Mouse (Mus musculus) forelimb bud, embryonic 11.5 days (tissue): ENCODE data around the gene Hist1h2bf.
A peak's percentile ranks its signal among the peaks of the same experiment; 100 is the strongest.
"Not testable (repeated sequence)": the region's sequence is repeated elsewhere in the genome, so short reads cannot be mapped to it uniquely, and the experiment has no call there.

ENCODE experiments used
- DNase-seq: peaks from one replicate; pipeline ENCODE4 v3.0.0-alpha.2; 2012; ENCODE audit warnings: low read depth, low spot score

The Hist1h2bf gene

DNA sequence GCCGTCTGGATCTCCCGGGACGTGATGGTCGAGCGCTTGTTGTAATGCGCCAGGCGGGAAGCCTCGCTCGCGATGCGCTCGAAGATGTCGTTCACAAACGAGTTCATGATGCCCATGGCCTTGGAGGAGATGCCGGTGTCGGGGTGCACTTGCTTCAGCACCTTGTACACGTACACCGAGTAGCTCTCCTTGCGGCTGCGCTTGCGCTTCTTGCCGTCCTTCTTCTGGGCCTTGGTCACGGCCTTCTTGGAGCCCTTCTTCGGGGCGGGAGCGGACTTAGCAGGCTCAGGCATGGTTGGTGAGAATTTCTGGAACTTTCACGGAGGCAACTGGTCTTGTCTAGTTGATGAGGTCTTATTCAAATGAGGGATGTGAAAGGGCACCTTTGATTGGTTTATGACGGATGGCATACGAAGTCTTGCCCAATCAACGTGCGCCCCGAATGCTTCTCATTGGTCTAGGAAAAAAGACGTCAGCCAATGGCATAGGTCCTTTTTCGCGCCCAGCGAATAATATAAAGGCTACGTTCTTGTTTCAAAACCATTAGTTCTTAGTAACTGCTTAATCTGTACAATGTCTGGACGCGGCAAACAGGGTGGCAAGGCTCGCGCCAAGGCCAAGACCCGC lies at the start of gene Hist1h2bf, which contains the start of gene Hist1h2ad:
Hist1h2bf (minus strand) TSS at position 299 of the 627 bp plus-strand sequence.
Hist1h2ad (plus strand) TSS at position 484 of the 627 bp plus-strand sequence.
- DNase-seq, result peak; percentile 98

DNA sequence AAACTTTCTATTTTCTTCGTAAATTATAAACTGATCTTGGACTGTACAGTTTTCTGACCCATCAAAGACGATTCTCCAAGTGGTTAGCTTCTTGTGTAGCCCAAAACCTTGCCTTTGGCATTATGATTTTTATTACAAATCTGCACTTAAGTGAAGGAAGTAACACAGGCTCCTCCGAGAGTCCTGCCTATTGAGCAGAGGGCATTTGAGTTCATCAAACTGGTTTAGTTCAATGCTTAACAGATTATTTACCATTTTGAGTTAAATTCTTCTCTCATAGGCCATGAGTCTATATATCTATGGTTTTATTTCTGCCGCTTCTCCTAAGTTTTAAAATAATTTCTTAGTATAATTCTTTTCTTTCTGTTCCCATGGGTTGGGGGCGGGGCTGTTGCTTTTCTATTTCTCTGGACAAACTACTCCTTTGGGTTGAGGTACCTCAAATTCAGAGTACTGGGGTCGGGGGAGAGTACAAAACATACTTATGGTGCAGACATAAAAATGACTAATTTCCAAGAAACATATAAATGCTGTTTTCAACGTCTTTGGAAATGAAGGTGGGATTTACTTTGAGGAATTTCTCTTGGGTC lies 49.0 kb upstream of the Hist1h2bf start:
- no peak for DNase-seq

DNA sequence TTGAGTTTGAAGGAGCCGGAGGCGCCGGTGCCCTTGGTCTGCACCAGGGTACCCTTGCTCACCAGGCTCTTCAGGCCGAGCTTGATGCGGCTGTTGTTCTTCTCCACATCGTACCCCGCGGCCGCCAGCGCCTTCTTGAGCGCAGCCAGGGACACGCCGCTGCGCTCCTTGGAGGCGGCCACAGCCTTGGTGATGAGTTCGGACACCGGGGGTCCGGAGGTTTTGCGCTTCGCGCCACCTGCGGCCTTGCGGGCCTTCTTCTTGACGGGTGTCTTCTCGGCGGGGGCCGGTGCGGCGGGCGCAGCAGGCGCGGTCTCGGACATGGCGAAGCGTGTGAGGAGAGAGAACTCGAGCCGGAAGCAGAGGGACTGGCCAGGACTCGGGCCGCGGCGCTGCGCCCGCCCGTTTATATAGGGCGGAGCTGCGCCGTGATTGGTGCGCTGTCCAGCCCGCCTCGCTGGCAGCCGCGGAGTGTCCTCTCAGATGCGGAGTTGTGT lies 48.2 kb upstream of the Hist1h2bf start, which contains the start of gene Hist1h1e:
Hist1h1e (minus strand) TSS at position 384 of the 497 bp plus-strand sequence.
- peak; percentile 92 for DNase-seq

DNA sequence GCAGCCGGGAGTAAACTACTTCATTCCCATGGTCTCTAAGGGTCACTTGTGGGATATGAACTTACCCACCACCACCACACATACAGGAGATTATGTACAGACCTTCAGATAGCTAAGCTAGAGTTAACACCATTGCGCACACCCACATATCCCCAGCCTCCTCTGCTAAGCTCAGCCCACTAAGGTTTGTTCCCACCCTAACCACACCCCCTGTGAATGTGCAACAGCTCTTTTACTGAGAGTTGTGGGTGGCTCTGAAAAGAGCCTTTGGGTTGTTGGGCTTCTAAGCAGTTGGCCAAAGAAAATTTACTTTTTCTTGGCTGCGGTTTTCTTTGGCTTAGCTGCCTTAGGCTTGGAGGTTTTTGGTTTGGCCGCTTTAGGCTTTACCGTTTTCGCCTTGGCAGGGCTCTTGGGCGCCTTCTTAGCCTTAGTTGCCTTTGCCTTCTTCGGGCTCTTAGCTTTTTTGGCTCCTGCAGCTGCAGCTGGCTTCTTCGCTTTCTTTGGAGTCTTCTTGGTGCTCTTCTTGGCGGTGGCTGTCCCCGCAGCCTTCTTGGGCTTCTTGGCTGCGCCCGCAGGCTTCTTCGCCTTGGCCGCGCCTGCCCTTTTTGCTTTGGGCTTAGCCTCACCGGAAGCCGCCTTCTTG lies 47.7 kb upstream of the Hist1h2bf start:
- DNase-seq, result peak; percentile 83

DNA sequence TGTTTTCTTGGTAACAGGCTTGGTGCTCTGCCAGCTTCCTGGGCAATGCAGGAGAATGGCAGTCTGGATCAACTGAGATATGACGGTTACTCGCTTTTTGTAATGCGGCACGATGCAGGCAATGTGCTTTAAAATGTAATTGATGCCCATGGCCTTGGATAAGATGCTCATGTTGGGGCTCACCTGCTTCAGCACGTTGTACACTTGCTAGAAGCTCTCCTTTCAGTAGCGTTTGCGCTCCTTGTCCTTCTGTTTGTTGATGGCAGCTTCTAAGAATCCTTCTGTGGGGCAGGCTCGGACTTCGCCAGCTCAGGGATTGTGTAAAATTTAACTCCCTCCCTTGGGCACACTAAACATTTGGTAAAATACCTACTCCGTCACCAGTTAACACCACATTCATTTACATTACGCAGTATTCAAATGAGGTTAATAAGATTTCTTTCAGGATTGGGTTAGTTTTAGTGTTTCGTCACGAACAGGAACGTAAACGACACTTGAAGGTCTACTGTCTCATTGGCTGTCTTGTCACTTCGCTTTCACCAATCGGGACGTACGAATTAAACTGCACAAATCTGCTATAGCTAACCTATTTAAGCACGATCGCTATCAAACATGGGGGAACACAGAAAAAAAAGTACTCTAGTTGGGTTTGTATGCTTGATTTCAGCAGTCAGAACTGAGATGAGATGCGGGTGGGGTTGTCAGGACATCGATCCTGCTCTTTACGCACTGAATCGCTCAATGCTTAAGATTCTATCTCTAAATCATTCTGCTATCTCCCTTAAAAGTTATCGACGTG lies 46.9 kb upstream of the Hist1h2bf start, which contains the start of gene Hist1h2be:
Hist1h2be (minus strand) TSS at position 392 of the 799 bp plus-strand sequence.
- peak; percentile 92 for DNase-seq

DNA sequence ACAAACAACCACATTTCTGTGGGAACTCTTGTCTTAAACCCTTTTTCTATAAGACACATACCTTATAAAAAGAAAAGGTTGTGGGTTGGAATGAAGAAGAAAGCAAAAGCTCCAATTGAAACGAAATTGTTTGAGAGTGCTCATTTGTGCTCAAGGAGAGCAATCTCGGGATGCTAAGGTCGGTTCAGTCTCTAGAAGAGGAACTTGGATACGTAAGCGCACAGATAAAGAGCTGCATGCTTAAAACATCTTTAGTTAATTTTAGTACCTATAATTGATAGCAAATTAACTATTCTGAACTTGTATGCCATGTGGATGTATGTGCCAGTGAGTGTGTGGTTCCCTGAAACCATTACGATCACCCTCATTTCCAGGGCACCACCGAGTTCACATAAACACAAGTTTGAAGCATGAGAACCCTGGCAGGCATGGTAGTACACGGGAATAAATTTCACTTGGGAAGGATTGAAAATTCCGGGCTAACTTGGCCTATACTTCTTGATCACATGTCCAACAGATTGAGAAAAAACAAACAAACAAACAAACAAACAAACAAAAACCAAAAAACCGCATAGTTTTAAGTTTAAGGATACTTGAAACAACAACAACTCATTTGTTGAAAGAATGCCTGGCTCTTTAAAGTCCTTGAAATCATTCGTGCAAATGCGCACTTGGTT lies 46.2 kb upstream of the Hist1h2bf start:
- no peak for DNase-seq

DNA sequence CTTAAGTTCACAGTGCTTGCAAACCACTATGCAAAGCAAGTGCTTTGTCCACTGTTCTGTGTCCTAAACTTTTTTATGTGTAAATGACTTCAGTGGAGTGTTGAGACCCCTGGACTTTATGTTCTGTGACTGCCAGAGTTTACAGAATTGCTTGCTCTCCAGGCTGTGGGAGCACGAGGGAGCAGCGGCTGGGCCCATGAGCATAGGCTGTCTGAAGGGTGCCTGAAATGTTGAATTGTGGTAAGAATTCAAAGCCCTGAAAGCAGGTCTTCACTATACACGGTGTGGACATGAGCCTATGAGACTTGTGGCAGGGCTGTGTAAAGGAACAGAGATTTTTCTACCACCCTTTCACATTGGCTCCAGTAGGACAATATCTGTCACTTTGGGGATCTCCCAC lies 37.6 kb upstream of the Hist1h2bf start:
- DNase-seq, result no peak

DNA sequence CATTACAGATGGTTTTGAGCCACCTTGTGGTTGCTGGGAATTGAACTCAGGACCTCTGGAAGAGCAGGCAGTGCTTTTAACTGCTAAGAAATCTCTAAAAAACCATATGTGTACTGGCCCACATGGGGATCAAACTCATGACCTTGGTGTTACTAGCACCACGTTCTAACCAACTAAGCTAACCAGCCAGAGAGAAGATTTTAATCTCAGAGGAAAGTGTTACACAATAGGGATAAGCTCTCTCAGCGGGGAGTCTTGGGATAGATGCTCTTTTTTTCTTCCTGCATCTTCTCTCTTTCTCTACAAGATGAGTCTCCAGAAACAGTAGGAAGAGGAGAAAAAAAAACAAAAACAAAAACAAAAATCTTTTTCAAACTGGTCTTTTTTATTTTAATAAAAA lies 36.4 kb upstream of the Hist1h2bf start:
- DNase-seq, result no peak

DNA sequence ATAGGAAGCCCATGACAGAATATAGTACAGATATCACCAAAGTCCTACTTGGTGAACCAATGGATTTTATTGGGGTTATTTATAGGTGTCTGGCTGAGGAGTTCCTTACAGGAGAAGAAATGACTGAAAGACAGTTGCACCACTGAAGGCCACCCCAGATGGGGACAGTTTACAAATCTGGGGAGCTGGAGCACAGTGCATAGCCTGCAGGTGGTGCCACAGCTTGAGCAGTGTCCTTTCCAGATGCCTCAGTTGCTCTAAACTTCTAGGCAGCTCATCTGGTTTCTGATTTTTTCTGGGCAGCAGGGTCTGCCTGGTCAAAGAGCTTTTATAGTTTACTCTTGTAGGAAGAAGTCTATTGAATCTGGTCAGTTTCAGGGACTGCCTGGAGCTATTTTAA lies 35.8 kb upstream of the Hist1h2bf start:
- DNase-seq, result no peak

DNA sequence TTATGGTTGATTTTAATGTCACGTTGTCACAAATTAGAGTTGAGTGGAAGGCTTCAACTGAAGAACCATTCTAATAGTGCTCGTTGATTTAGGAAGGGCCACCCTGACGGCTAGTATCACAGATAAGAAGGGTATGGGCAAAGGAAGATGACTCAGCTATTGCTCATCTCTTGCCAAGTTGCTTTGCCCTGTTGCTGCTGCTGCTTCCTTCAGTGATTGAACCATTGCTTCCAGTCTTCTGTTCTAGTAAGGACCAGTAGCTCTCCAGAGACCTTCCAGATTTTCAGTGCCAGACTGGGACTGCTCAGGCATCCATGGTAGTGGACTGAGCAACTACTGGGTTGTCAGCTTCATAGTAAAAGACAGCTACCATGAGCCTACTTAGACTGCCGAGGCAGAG lies 35.2 kb upstream of the Hist1h2bf start:
- no peak for DNase-seq

DNA sequence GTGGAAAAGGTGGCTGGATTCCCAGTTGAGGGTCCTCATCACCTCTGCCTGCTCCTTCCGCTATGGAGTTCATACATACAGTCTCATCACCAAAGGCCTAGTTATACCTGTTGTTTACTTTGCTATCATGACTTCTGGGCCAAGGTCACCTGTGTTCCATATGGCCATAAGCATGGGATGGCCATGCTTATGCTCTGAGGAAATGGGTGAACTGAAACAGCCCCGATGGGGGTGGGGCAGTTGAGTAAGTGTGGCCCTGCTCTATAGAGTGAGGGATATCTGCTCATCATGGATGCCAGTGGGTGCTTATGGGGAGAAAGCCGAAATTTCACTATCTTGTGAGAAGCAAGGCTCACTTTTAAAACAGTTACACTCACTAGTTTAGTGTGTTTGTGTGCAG lies 31.1 kb upstream of the Hist1h2bf start:
- no peak for DNase-seq

DNA sequence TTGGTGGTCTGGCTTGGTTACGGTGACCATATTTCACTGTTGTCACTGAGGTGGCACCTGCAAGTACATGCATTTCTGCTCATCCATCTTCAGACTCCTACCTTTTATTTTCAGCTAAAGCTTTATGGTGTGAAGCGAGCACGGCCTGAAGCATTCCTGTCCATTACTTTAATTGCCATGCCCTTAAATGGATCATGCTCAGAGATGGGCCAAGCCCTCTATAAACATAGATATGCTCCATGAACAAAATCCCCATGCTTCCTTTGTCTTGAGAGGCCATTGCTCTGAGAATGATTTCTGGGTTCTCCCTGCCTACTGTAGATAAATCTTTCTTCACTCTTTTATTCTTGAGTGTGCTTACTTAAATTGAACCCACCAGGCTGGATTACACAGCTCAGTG lies 30.5 kb upstream of the Hist1h2bf start:
- no peak for DNase-seq

DNA sequence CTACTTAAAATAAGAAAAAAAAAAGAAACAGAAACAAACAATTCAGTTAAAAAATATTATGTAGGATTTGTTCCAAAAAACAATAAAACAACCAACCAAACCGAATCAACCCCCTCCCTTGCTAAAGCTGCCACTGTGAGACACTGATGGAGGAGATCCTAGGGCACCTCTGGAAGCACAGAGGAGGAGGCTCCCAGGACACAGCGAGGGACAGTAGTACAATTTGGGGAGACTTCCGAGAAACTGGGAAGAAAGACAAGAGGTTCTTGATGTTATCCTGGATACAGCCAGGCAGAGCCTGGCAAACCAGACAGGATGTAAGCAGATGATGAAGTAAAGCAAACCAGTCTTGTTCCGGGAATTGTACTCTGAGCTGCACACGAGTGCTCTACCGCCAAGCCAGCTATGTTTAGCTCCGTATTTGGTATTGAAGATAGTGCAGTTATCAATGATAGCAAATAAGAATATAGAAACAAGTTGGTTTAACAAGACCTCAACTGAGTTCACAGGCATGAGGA lies 29.2 kb upstream of the Hist1h2bf start:
- DNase-seq, result no peak

DNA sequence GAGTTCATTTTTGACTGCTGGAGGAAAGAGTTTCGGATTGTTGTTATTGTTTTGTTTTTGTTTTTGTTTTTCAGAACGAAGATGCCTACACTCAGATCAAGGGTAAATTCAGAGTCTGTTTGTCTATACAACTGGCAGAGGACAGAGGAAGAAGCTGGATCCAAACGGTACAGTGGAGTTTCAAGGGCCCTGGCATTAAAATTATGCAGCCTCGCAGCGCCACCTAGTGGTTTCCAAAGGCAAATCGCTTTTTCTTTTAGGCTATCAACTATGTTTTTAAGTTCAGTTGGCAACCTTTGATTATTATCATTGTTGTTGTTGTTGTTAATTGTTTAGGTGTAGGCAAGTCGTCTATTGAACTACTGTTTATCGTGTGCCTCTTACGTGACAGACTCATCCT lies 24.0 kb upstream of the Hist1h2bf start:
- peak; percentile 77 for DNase-seq

DNA sequence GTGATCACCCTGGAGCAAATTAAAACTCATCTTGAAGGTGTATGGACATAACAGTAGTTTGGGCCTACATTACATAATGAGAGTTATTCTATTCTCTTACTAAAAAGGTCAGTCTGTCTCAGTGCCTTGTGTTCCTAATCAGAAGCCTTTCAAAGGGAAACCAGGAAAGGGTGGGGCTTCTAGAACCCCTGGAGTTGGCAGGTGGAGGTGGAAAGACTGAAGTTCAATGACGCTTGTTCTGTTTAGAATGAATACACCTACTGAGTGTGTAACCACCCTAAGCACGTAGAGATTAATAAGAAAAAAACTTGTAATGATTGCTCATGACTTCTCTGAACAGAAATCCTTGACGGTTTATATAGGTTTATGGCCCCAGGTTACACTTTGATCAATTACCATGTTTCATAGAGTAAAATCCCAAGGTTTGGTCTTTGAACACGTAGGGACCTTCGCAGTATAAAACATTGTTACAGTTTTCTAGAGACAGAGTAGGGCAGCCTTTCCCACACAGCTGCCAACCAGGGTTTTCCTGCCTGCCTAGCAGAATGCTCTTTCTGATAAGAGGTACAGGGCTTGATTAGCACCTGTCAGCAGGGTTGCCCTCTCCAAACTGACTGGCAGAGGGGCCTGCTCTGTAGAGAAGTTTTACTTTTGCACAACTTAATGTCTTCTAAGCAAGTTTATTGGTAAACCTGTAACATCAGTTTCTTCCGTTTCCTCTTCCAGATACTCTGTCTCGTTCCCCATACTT lies 21.8 kb upstream of the Hist1h2bf start:
- DNase-seq, result no peak

DNA sequence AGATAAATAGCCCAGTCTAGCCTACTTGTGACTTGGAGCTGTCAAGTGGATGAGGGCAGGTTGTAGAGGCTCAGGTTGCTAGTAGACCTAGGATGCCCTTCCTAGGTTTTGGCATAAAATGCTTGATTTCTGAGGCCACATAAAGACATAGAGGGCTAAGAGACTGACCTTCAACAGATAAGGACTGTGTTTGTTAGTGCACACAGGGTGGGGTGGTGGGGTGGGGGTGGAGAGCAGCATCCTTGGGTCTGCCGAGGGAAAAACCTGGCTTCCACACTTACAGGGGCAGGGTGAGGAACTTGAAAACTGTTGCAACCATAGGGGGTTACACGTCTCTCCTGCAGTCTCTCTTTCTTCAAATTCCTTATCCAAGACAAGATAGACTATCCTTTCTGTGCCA lies 21.2 kb upstream of the Hist1h2bf start:
- no peak for DNase-seq

DNA sequence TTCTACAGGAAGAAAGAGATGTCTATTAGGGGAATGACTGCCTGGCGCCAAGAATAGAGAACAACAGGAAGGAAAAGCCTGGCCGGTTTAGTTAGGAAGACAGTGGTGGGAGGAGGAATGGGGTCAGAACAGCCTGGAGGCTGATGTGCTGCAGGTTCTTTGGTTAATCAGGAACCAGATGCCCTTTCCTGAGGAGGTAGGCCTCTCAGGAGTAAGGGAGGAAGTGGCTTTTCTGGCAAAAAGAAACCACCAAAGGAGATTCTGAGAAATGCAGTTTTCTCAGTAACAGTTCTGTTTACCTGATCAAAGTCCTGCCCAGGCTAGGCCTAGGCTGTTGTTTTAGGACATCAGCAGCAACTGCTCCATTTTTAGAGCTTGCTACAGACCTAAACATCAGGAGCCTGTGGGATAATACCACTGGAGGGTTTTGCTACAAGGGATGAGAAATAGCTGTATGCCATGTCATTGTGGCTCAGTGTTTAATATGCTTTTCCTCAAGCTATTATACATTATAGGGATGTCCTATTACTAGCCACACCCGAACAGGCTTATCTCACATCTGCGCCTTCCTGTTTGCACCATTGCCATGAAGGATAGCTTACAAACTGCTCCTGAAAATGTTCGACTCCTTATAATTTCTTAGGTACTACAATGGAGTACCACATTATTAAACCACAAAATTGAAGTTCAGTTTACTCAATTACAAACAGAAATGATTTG lies 19.2 kb upstream of the Hist1h2bf start:
- DNase-seq, result no peak

DNA sequence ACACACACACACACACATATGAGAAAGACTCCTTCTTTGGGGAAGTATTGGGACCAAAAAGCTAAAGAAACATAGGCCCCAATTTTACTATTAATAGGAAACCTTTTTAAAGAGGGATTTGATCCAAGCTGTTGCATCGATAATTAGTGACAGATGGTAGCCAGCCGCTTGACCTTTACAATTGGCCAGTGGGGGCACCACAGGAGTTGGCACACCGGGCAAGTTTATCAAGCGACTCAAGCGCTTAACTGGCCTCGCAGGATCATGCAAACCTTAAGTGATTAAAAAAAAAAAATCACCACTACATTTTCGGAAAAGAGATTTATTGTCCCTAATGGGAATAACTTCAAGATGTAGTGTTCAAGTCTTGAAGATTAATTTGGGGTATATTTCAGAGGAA lies 18.6 kb upstream of the Hist1h2bf start:
- DNase-seq, result no peak

DNA sequence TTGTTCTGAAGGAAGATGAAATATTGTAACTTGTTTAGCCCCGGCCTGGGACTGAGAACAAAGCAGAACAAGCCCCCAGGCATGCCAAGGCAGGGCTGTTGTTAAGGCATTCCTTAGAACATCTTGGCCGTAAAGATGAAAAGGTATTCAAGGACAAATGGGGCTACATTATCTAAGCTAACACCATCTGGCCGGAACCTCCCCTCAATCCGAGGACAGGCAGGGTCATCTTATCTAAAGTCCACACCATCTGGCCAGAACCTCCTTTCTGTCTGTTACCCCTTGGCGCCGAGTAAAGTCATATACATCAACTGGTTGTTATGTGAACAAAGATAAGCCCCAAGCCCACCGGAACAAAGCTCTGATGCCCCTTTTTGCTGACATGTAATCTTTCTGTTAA lies 17.9 kb upstream of the Hist1h2bf start:
- not testable (repeated sequence) for DNase-seq

DNA sequence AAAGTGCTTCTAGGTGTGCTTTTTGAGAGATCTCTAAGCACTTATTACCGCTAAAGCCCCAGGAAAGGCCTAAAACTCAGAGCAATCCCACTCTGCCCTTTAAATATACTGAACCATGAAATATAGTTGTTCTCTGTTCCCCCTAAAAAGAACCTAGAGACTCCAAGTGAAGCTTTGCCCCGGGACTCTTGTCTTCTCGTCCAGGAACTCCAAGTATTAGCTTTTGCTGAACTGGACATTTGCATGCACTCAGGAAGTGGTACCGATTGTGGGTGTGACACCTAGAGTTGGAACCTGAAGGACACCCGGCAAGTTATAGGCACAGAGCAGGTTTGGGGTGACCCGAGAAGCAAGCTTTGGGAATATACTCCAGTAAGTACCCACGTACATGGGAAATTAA lies 17.2 kb upstream of the Hist1h2bf start:
- no peak for DNase-seq
